Mouse (Mus musculus): ENCODE measurements around the gene Farsb. TPM values are rescaled to one million over a fixed set of nuclear protein-coding genes. Genes with fewer than 3 reads are reported as not detected.
A peak's percentile ranks its signal among the peaks of the same experiment; 100 is the strongest.

The Farsb gene
- polyA plus RNA-seq, 1 experiment from 2014 or later: 187 TPM

DNA sequence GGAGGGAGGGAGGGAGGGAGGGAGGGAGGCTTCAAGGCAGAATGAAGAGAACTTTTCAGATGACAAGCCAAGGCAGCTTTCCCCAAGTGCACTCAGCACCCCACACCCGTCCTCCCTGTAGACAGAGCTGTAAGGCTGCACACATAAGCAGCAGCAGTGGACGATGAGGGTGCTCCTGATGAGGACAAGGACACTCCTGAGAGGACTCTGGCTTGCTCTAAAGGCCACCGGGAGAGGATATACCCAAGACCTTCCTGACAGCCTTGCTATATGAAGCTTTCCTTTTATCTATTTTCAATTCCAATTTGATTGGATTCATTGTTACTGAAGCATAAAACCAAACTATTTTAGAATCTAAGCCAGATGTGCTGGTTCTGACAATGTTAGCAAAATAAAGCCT, 61.9 kb downstream of the Farsb start:
- no peak overlapping the region for H3K9ac ChIP-seq
- H3K4me1 ChIP-seq (replicated peaks): peaks cover 10% of the 10 kb centered on the region
- no peak overlapping the region for H3K27ac ChIP-seq
- no peak for ATAC-seq
- 66% methylated on average over 3 of the region's 3 CpGs for WGBS
- H3K9me3 ChIP-seq: no peaks in the 10 kb centered on the region
- H3K4me2 ChIP-seq (replicated peaks): no peak overlapping the region
- H3K4me3 ChIP-seq (replicated peaks): no peak overlapping the region
- H3K36me3 ChIP-seq: no peaks in the 10 kb centered on the region
- H3K27me3 ChIP-seq (replicated peaks): no peaks in the 10 kb centered on the region

DNA sequence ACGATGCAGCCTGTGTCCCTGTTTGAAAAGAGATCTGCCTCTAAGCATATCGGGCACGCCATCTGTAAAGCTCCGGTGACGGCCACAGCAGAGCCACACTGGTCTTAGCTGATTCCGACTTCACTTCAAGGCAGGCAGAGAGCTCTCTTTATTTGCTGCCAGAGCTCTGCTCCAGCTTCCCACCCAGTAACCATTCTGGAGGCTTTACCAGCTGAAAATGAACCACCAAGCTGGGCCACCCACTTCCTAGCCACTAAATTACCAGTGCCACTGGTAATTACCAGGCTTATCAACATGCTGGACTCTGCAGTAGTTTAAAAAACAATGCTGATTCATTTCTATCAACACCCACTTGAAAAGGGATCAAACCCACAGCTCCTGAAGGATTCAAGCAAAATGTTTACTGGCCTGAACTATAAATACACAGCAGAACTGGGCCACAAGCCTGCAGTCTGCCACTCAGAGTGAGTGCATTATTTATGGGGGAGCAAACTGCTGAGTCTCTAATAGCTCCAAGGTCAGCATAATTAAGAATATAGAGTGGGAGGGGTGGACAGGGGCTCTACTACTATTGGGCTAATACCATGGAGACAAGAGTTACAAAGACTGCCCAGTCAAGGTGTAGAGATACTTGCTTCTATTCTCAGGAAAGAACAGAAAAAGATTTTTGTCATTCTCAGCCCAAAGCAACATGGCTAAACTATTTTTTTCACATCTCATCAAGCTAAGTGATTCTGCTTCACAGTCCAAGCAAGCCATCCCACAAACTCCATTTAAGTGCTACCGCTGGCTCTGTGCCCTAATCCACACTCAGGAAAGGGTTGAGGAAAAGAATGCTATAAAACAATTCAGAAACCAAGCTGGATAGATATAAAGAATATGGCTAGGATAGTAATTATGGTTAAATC, 62.6 kb downstream of the Farsb start:
- no peak overlapping the region for H3K9ac ChIP-seq
- H3K36me3 ChIP-seq: no peaks in the 10 kb centered on the region
- no peak overlapping the region for H3K4me2 ChIP-seq (replicated peaks)
- no peak for ATAC-seq
- H3K4me1 ChIP-seq (replicated peaks): peaks cover 10% of the 10 kb centered on the region
- WGBS: 83% methylated on average over 7 of the region's 7 CpGs
- H3K27ac ChIP-seq: peak overlapping the region; percentile 34; the same call in 1 of the 2 replicates
- no peak overlapping the region for H3K4me3 ChIP-seq (replicated peaks)
- no peaks in the 10 kb centered on the region for H3K27me3 ChIP-seq (replicated peaks)
- H3K9me3 ChIP-seq: no peaks in the 10 kb centered on the region

DNA sequence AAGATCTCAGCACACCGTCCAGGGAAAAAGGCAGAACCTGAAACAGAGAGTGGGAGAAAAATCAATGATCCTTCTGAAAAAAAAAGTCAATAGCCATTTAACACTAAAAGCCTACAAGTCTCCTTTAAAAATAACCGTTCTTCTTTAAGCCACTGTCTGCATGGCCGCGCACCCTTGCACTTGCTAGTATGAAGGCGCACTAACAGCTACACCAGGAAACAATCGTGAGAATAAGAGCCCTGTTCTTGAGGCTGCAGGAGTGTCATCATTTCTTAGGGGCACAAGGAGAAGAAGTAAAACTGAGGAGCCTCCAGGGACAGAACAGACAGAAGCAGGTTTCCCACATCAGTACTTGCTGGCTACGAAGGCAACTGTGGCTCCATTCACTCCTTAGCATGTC, 63.4 kb downstream of the Farsb start:
- Histone ChIP-seq H3K4me1 (replicated peaks) (peaks cover 10% of the 10 kb centered on the region), H3K27ac (no peak overlapping the region), H3K36me3 (no peaks in the 10 kb centered on the region), H3K9me3 (no peaks in the 10 kb centered on the region), H3K27me3 (replicated peaks) (no peaks in the 10 kb centered on the region), H3K4me2 (replicated peaks) (no peak overlapping the region), H3K4me3 (replicated peaks) (no peak overlapping the region), H3K9ac (no peak overlapping the region)
- peak; percentile 59 for ATAC-seq
- WGBS: 72% methylated on average over 7 of the region's 7 CpGs

DNA sequence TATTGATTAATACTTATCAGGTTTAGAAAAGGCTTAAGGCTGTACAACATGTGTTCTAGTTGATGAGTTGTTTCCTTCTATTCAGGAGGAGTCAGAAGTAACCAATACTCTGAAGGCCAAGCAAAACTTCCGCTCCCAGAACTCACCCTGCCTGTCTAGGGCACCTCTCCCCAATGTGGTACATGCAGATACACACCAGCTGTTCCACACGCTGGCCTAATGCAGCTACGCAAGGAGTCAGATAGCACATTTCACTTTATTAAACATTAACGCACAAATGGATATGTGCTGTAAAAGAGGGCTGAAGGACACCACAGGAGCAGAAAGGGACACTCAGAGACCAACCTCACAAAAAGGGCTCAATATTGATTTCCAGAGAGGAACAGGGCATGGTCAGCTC, 63.8 kb downstream of the Farsb start:
- peaks cover 10% of the 10 kb centered on the region for H3K4me1 ChIP-seq (replicated peaks)
- H3K27me3 ChIP-seq (replicated peaks): no peaks in the 10 kb centered on the region
- H3K27ac ChIP-seq: no peak overlapping the region
- peak; percentile 83 for ATAC-seq
- H3K9ac ChIP-seq: no peak overlapping the region
- H3K36me3 ChIP-seq: no peaks in the 10 kb centered on the region
- WGBS: 55% methylated on average over 4 of the region's 4 CpGs
- no peak overlapping the region for H3K4me2 ChIP-seq (replicated peaks)
- H3K9me3 ChIP-seq: no peaks in the 10 kb centered on the region
- no peak overlapping the region for H3K4me3 ChIP-seq (replicated peaks)

DNA sequence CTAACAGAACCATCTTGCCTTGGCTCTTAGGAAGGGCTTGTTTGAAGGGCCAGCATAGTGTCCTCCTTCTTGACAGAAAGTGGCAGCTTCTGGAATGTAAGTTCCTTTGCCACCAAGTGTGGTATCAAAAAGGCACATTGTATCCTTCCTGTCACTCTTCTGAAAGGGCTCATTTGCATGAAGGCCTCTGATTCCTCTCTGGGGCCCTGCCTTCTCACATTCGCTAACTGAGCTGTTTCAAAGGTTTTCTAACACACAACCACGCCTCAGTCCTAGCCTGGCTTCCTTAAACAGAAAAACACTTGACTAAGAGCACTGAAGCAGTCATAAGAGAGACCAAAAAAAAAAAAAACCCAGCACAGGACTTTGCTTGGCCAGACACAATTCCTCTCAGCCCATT, 66.1 kb downstream of the Farsb start:
- Histone ChIP-seq H3K36me3 (no peaks in the 10 kb centered on the region), H3K9me3 (no peaks in the 10 kb centered on the region), H3K27me3 (replicated peaks) (no peaks in the 10 kb centered on the region), H3K4me1 (replicated peaks) (peaks cover 10% of the 10 kb centered on the region), H3K9ac (no peak overlapping the region), H3K4me2 (replicated peaks) (no peak overlapping the region), H3K4me3 (replicated peaks) (no peak overlapping the region), H3K27ac (no peak overlapping the region)
- no peak for ATAC-seq
- WGBS: 79% methylated on average over 2 of the region's 2 CpGs

DNA sequence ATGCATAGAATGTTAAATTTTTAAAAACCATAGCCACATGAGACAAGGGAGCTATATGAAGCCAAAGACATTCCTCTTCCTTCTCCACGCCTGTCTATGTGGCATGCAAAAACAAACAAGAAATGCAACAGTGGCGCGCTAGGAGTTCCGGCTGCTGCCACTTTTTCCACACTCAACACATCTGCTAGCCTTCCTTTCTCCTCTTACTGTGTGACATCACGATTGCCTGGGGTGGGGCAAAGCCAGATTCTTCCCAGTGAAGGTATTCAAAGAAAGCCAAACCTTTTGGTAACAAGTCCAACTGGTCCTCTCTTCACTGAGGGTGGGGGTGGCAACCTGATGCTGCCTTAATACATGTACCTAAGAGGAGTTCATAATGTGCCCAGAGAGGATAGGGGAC, 66.9 kb downstream of the Farsb start:
- Histone ChIP-seq H3K4me1 (replicated peaks) (peaks cover 10% of the 10 kb centered on the region), H3K27me3 (replicated peaks) (no peaks in the 10 kb centered on the region), H3K4me3 (replicated peaks) (no peak overlapping the region), H3K27ac (no peak overlapping the region), H3K4me2 (replicated peaks) (no peak overlapping the region), H3K9me3 (no peaks in the 10 kb centered on the region), H3K36me3 (no peaks in the 10 kb centered on the region), H3K9ac (no peak overlapping the region)
- ATAC-seq: no peak
- 89% methylated on average over 5 of the region's 5 CpGs for WGBS

DNA sequence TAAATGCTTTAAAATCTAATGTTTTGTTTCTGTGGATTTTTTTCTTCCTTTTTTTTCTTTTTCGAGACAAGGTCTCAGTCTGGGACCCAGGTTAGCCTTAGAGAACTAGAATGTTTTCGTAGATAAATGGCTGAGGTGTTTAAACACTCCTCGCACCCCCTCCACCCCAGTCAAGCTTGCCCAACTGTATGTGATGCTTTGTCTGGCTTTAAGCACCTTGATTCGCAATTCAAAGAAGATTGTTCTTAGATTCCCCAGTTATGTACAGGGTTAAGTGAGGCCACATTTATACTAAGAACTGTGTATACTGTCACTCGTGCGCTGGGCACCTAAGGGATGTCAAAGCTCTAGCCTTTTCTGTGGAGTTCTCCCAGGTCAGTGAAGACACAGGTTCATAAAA, 68.4 kb downstream of the Farsb start:
- no peaks in the 10 kb centered on the region for H3K27me3 ChIP-seq (replicated peaks)
- H3K27ac ChIP-seq: no peak overlapping the region
- H3K9ac ChIP-seq: no peak overlapping the region
- no peaks in the 10 kb centered on the region for H3K9me3 ChIP-seq
- H3K4me2 ChIP-seq (replicated peaks): no peak overlapping the region
- H3K4me1 ChIP-seq (replicated peaks): no peaks in the 10 kb centered on the region
- no peak overlapping the region for H3K4me3 ChIP-seq (replicated peaks)
- 89% methylated on average over 6 of the region's 6 CpGs for WGBS
- no peaks in the 10 kb centered on the region for H3K36me3 ChIP-seq
- no peak for ATAC-seq

DNA sequence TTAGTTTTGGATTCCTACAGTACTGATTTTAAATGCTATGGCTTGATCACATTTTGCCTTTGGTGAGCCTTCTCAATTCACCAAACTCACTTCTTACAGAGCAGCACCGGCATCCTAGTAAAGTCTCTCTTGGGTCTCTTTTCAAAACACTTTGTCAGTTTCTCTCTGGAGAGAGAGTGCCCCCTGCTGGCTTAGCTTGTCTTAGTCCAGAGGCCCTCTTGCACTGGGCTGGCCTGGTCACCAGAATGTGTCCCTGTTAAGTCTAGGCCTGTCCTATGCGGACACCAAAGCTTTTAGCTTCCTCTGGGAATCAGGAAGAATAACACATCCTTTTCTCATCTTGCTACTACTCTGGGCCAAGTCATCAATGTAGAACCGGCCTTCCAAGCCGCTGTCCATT, 69.1 kb downstream of the Farsb start:
- ATAC-seq: peak; percentile 72
- 55% methylated on average over 4 of the region's 4 CpGs for WGBS
- no peaks in the 10 kb centered on the region for H3K27me3 ChIP-seq (replicated peaks)

DNA sequence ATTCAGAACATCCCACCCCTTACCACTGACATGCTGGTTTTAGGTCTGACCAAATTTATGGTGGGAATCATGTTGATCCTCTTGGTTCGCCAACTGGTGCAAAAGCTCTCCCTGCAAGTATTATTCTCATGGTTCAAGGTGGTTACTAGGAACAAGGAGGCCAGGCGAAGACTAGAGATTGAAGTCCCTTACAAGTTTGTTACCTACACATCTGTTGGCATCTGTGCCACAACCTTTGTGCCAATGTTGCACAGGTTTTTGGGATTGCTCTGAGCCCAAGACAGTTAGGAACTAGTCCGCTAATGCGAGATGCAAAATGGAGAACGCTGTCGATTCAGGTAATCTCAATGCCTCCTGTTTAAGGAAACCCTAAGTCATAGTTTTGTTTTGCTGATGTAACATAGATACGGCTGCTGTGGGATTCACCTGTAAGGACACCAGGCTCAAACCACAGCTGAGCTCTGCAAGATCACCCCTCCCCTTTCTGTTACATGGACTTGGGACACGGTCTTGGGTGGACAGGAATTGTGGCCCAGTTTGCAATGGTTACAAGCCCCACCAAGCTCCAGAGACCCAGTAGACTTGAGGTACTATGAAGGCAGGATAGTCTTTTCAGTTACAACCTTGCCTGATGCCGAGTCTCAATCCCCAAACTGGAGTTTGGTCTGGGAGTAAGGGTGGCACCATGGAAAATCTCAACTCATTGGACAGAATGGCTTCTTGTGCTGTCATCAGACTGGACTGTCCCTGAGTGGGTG, 71.4 kb downstream of the Farsb start:
- H3K4me3 ChIP-seq (replicated peaks): no peak overlapping the region
- H3K27ac ChIP-seq: no peak overlapping the region
- WGBS: 94% methylated on average over 9 of the region's 9 CpGs
- no peaks in the 10 kb centered on the region for H3K27me3 ChIP-seq (replicated peaks)
- ATAC-seq: no peak
- no peaks in the 10 kb centered on the region for H3K4me1 ChIP-seq (replicated peaks)
- H3K36me3 ChIP-seq: peaks cover 3% of the 10 kb centered on the region; the same call in 1 of the 2 replicates
- no peaks in the 10 kb centered on the region for H3K9me3 ChIP-seq
- no peak overlapping the region for H3K4me2 ChIP-seq (replicated peaks)
- H3K9ac ChIP-seq: no peak overlapping the region

More for the DNA sequence above, 69.1 kb downstream of the Farsb start:
- H3K4me1 ChIP-seq (replicated peaks): no peaks in the 10 kb centered on the region
- H3K9ac ChIP-seq: no peak overlapping the region
- H3K36me3 ChIP-seq: no peaks in the 10 kb centered on the region
- H3K27ac ChIP-seq: no peak overlapping the region
- H3K4me2 ChIP-seq (replicated peaks): no peak overlapping the region
- no peak overlapping the region for H3K4me3 ChIP-seq (replicated peaks)
- H3K9me3 ChIP-seq: no peaks in the 10 kb centered on the region

DNA sequence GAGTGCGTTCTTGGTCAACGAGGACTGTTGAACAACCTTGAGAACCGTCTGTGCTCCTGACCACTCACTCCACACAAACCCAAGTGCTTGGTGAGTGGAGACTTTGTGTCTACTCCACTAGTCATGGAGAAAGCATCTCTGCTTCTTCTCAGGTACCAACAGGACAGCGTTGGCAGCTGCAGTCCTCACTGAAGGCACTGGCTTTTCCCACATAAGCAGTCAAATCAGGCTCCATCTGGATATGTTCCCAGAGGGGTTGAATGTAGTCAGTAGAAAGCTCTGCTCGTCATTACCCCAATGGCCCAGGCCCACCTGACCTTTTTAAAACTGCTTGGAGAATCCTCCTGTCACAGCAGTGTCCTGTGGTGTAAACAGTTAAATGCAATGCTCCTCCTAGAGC, 74.3 kb downstream of the Farsb start:
- H3K36me3 ChIP-seq: peaks cover 3% of the 10 kb centered on the region; the same call in 1 of the 2 replicates
- no peak overlapping the region for H3K4me3 ChIP-seq (replicated peaks)
- H3K4me1 ChIP-seq (replicated peaks): no peaks in the 10 kb centered on the region
- ATAC-seq: no peak
- no peak overlapping the region for H3K9ac ChIP-seq
- no peak overlapping the region for H3K27ac ChIP-seq
- H3K9me3 ChIP-seq: no peaks in the 10 kb centered on the region
- WGBS: 87% methylated on average over 5 of the region's 5 CpGs
- H3K27me3 ChIP-seq (replicated peaks): no peaks in the 10 kb centered on the region
- H3K4me2 ChIP-seq (replicated peaks): no peak overlapping the region

DNA sequence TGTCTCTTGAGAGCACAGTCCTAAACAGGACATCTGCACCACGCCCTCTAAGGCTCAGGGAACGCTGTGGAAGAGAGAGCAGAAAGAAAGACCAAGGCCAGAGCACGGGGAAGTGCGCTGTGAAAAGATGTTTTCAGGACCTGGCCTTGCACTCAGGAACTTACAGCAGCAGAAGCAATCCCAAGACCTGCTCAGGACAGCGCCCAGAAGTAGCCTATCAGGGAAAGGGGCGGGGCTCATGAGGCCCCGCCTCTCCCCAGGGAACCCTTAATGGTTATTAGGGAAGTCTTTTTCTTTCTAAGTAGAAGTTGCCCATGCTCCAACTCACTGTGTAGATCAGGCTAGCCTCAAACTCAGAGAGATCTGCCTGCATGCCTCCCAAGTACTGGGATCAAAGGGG, 76.0 kb downstream of the Farsb start:
- Histone ChIP-seq H3K4me1 (replicated peaks) (no peaks in the 10 kb centered on the region), H3K9ac (no peak overlapping the region), H3K27ac (no peak overlapping the region), H3K27me3 (replicated peaks) (no peaks in the 10 kb centered on the region), H3K9me3 (no peaks in the 10 kb centered on the region), H3K36me3 (peaks cover 3% of the 10 kb centered on the region; the same call in 1 of the 2 replicates), H3K4me2 (replicated peaks) (no peak overlapping the region), H3K4me3 (replicated peaks) (no peak overlapping the region)
- ATAC-seq: peak; percentile 73
- 22% methylated on average over 7 of the region's 7 CpGs for WGBS

DNA sequence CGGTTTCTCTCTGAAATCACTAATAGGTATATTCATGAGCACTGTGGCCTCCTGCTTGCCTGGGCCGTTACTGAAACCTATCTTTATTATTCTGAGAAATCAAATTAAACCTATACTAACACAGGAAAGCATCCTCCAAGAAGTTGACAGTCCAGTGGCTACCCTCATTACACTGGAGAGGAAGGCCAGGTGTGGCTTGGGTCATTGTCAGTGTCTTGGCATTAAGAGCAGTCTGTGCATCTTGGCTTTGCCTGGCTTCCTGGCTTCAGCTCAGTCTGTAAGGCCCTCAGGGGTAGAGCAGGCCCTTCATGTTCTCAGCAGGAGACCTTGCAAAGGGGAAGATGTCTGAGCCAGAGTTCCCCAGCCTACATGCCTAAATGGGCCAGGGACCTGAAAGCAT, 79.3 kb downstream of the Farsb start:
- no peak for ATAC-seq
- H3K27me3 ChIP-seq (replicated peaks): no peaks in the 10 kb centered on the region
- H3K9ac ChIP-seq: no peak overlapping the region
- H3K4me2 ChIP-seq (replicated peaks): no peak overlapping the region
- H3K27ac ChIP-seq: no peak overlapping the region
- 86% methylated on average over 2 of the region's 2 CpGs for WGBS
- no peaks in the 10 kb centered on the region for H3K4me1 ChIP-seq (replicated peaks)
- H3K4me3 ChIP-seq (replicated peaks): no peak overlapping the region
- H3K36me3 ChIP-seq: peaks cover 2% of the 10 kb centered on the region; the same call in 1 of the 2 replicates
- no peaks in the 10 kb centered on the region for H3K9me3 ChIP-seq

Data from intestine, embryonic 15.5 days (tissue).